ENCODE assay signal across 15 mouse cellular contexts in genomic region chrX:96025374-96025773, GRCm38 (mm10).
DNase-seq lines count a peak whose midpoint lies in the region; ATAC-seq and TF ChIP-seq lines count a peak whose summit lies in the region.
"Had no signal": no experiment of that assay in that cellular context is flagged by ENCODE, and none has a peak within 500 bp of the region (broad histone marks: within the 10 kb centered on the region; RNA-seq: fewer than 3 reads in every experiment).

No protein-coding gene starts in this region.

- no peak for TF ChIP-seq RAD21 in MEL (IDR thresholded peaks at IDR 0.05; ENCODE audit: low read depth, low read length)

- H3K27me3 ChIP-seq in heart, embryonic 16.5 days (ENCODE audit: control insufficient read depth, insufficient read depth, low read length), result no peaks in the 10 kb centered on the region; the same call in 1 of the 2 replicates
- H3K27me3 ChIP-seq in liver, postnatal 0 days (ENCODE audit: insufficient read depth, low read length), result no peaks in the 10 kb centered on the region; the same call in 1 of the 2 replicates
- no peaks in the 10 kb centered on the region for H3K27me3 ChIP-seq in MEL (ENCODE audit: control insufficient read depth in 1 of 2, insufficient read depth in 2 of 2, low read length in 2 of 2)
- H3K27me3 ChIP-seq: midbrain, embryonic 12.5 days; Patski had no signal

- 74% methylated on average over 3 of the region's 3 CpGs for WGBS in heart, embryonic 16.5 days
- WGBS in liver, postnatal 0 days (ENCODE audit: insufficient replicate concordance), result 64% methylated on average over 3 of the region's 3 CpGs

- no peaks in the 10 kb centered on the region for H3K4me1 ChIP-seq in heart, embryonic 16.5 days (ENCODE audit: control insufficient read depth, insufficient read depth, low read length)
- H3K4me1 ChIP-seq in liver, postnatal 0 days (ENCODE audit: insufficient read depth), result no peaks in the 10 kb centered on the region
- H3K4me1 ChIP-seq in MEL (ENCODE audit: control insufficient read depth in 1 of 2, insufficient read depth in 2 of 2, low read length in 2 of 2), result peaks cover 0 to 2% of the 10 kb centered on the region in 2 experiments; a peak in 1 of 4 replicates
- H3K4me1 ChIP-seq in embryonic fibroblast, embryonic 13.5 days (ENCODE audit: control insufficient read depth, insufficient read depth, low read length), result peaks cover 5% of the 10 kb centered on the region
- H3K4me1 ChIP-seq: hindbrain, embryonic 12.5 days; midbrain, embryonic 12.5 days had no signal

- H3K27ac ChIP-seq in heart, embryonic 16.5 days (ENCODE audit: low read length), result peak overlapping the region; percentile 64
- H3K27ac ChIP-seq in liver, postnatal 0 days (ENCODE audit: low read depth), result 0 out of 2 replicates have a peak overlapping the region, but pooled peaks have one; percentile 20
- H3K27ac ChIP-seq in MEL (ENCODE audit: control insufficient read depth, low read depth, low read length), result no peak overlapping the region
- H3K27ac ChIP-seq in embryonic fibroblast, embryonic 13.5 days (ENCODE audit: insufficient read depth, low read length), result peak overlapping the region; percentile 80
- H3K27ac ChIP-seq: hindbrain, embryonic 12.5 days; liver, embryonic 14.5 days; midbrain, embryonic 12.5 days had no signal

- H3K9ac ChIP-seq in heart, embryonic 16.5 days (ENCODE audit: low read length), result no peak overlapping the region
- no peak overlapping the region for H3K9ac ChIP-seq in liver, postnatal 0 days (replicated peaks)
- no peak overlapping the region for H3K9ac ChIP-seq in MEL (ENCODE audit: control insufficient read depth, low read depth, low read length, poor library complexity, severe bottlenecking)
- H3K9ac ChIP-seq: forebrain, postnatal 0 days; hindbrain, embryonic 12.5 days; liver, embryonic 14.5 days; midbrain, embryonic 12.5 days had no signal

- TF ChIP-seq POLR2A in MEL (IDR thresholded peaks at IDR 0.05; ENCODE audit: control insufficient read depth in 1 of 2, insufficient read depth in 1 of 2, low read depth in 1 of 2, low read length in 2 of 2, poor library complexity in 1 of 2), result no peak
- TF ChIP-seq POLR2A in embryonic fibroblast, embryonic 13.5 days (IDR thresholded peaks at IDR 0.05; ENCODE audit: low read depth, low read length), result no peak

- ATAC-seq in heart, embryonic 16.5 days (replicated peaks; ENCODE audit: extremely low read depth, insufficient read depth, low FRiP score), result peak; percentile 72
- peak; percentile 40 for ATAC-seq in liver, postnatal 0 days
- ATAC-seq: forebrain, postnatal 0 days had no signal

- DNase-seq in heart, adult 11 months, result no peak
- no peak for DNase-seq in liver, postnatal 0 days
- no peak for DNase-seq in liver
- peak; percentile 3 for DNase-seq in MEL (ENCODE audit: low read depth, low spot score)
- no peak for DNase-seq in testis, postnatal 10 days (ENCODE audit: low spot score)
- DNase-seq in spleen, adult 12 weeks (ENCODE audit: low spot score), result no peak
- DNase-seq: cerebellum, adult 8-10 months; forebrain, postnatal 0 days; right cerebral cortex, postnatal 25 days had no signal

- H3K4me3 ChIP-seq in heart, embryonic 16.5 days (ENCODE audit: low read length), result no peak overlapping the region
- H3K4me3 ChIP-seq in liver, postnatal 0 days (ENCODE audit: low read depth, low read length), result no peak overlapping the region
- H3K4me3 ChIP-seq in MEL (ENCODE audit: control insufficient read depth in 1 of 2, insufficient read depth in 1 of 2, low read depth in 2 of 2, low read length in 2 of 2), result no peak overlapping the region
- H3K4me3 ChIP-seq in embryonic fibroblast, embryonic 13.5 days (ENCODE audit: insufficient read depth, low read length), result no peak overlapping the region
- H3K4me3 ChIP-seq: hindbrain, embryonic 12.5 days; midbrain, embryonic 12.5 days had no signal

- TF ChIP-seq EP300 in liver, postnatal 0 days (IDR thresholded peaks at IDR 0.05; ENCODE audit: low read depth), result no peak
- no peak for TF ChIP-seq EP300 in MEL (IDR thresholded peaks at IDR 0.05; ENCODE audit: low read depth in 1 of 2, low read length in 2 of 2)

- H3K79me2 ChIP-seq in MEL (ENCODE audit: control insufficient read depth, insufficient read depth, low read length, poor library complexity), result no peaks in the 10 kb centered on the region

- no peak for TF ChIP-seq CTCF in liver, postnatal 0 days (IDR thresholded peaks at IDR 0.05; ENCODE audit: low read depth)
- no peak for TF ChIP-seq CTCF in MEL (IDR thresholded peaks at IDR 0.05 in 2 of 3, conservative IDR thresholded peaks at IDR 0.05 in 1 of 3; ENCODE audit: control insufficient read depth in 1 of 3, insufficient read depth in 1 of 3, low read depth in 2 of 3, low read length in 3 of 3, poor library complexity in 1 of 3, severe bottlenecking in 1 of 3)
- TF ChIP-seq CTCF in embryonic fibroblast, embryonic 13.5 days (IDR thresholded peaks at IDR 0.05; ENCODE audit: borderline replicate concordance, insufficient read depth, low read length), result no peak

- H3K4me2 ChIP-seq in heart, embryonic 16.5 days (ENCODE audit: low read depth, low read length), result no peak overlapping the region
- no peak overlapping the region for H3K4me2 ChIP-seq in liver, postnatal 0 days (ENCODE audit: low read depth, low read length)
- H3K4me2 ChIP-seq: hindbrain, embryonic 12.5 days; midbrain, embryonic 12.5 days had no signal

- H3K9me3 ChIP-seq in heart, embryonic 16.5 days (replicated peaks; ENCODE audit: control insufficient read depth, low read length), result no peaks in the 10 kb centered on the region
- H3K9me3 ChIP-seq in liver, postnatal 0 days (ENCODE audit: low read length), result no peaks in the 10 kb centered on the region
- H3K9me3 ChIP-seq in MEL (replicated peaks; ENCODE audit: insufficient read depth, low read length), result no peaks in the 10 kb centered on the region
- H3K9me3 ChIP-seq: hindbrain, embryonic 12.5 days; midbrain, embryonic 12.5 days had no signal

- H3K36me3 ChIP-seq in heart, embryonic 16.5 days (ENCODE audit: control insufficient read depth, insufficient read depth), result no peaks in the 10 kb centered on the region
- H3K36me3 ChIP-seq in liver, postnatal 0 days (replicated peaks; ENCODE audit: insufficient read depth, low read length), result no peaks in the 10 kb centered on the region
- H3K36me3 ChIP-seq in MEL (ENCODE audit: control insufficient read depth in 1 of 2, insufficient read depth in 2 of 2, low read length in 2 of 2), result no peaks in the 10 kb centered on the region
- H3K36me3 ChIP-seq: hindbrain, embryonic 12.5 days; midbrain, embryonic 12.5 days had no signal

TF ChIP-seq in MEL, 35 proteins besides CTCF, POLR2A, EP300 and RAD21:
- TF ChIP-seq NELFE (IDR thresholded peaks at IDR 0.05; ENCODE audit: low read depth, low read length), result no peak
- TF ChIP-seq RCOR1 (IDR thresholded peaks at IDR 0.05; ENCODE audit: low read depth, low read length), result no peak
- TF ChIP-seq SMC3 (IDR thresholded peaks at IDR 0.05; ENCODE audit: low read depth, low read length), result no peak
- no peak for TF ChIP-seq CHD1 (IDR thresholded peaks at IDR 0.05; ENCODE audit: low read depth, low read length)
- TF ChIP-seq KAT2A (conservative IDR thresholded peaks at IDR 0.05; ENCODE audit: low read depth, low read length), result no peak
- TF ChIP-seq MAZ (IDR thresholded peaks at IDR 0.05; ENCODE audit: low read depth, low read length), result no peak
- TF ChIP-seq POLR2AphosphoS2 (IDR thresholded peaks at IDR 0.05; ENCODE audit: low read length), result no peak
- no peak for TF ChIP-seq TBP (IDR thresholded peaks at IDR 0.05; ENCODE audit: low read depth, low read length)
- no peak for TF ChIP-seq ZC3H11A (IDR thresholded peaks at IDR 0.05; ENCODE audit: low read depth, low read length)
- TF ChIP-seq ZMIZ1 (IDR thresholded peaks at IDR 0.05; ENCODE audit: low read depth, low read length), result no peak
- no peak for TF ChIP-seq TAL1 (IDR thresholded peaks at IDR 0.05; ENCODE audit: low read length)
- no peak for TF ChIP-seq MYB (IDR thresholded peaks at IDR 0.05; ENCODE audit: low read depth, low read length)
